Mouse (Mus musculus) brown adipose tissue, adult 24 weeks (tissue): ENCODE data around the gene Galt. TPM values are rescaled to one million over a fixed set of nuclear protein-coding genes. Genes with fewer than 3 reads are reported as not detected.
A peak's percentile ranks its signal among the peaks of the same experiment; 100 is the strongest.

Source experiments
- H3K27ac ChIP-seq: fragments of 200-500 bp; replicated peaks from 2 replicates; pipeline ENCODE4 v1.5.1; 2012; ENCODE audit warnings: low read depth, mild to moderate bottlenecking, low read length
- H3K4me1 ChIP-seq: fragments of 200-500 bp; 2 replicates; pipeline ENCODE4 v1.6.1; 2012; ENCODE audit warnings: low read length, mixed read lengths; ENCODE audit not compliant: control insufficient read depth, insufficient read depth, insufficient read length
- H3K4me3 ChIP-seq: fragments of 200-500 bp; 2 replicates; pipeline ENCODE4 v1.5.1; 2012; ENCODE audit warnings: low read depth, mild to moderate bottlenecking, low read length, moderate library complexity; ENCODE audit not compliant: insufficient read depth
- polyA plus RNA-seq: library from polyadenylated mRNA; stranded (reverse); fragments of >200 nt; gene quantifications from 2 replicates; pipeline ENCODE4 v1.2.4, GENCODE M21; 2012; ENCODE audit not compliant: missing spikeins, insufficient read depth, insufficient read length

Galt gene
- polyA plus RNA-seq = 30.4 and 38.3 TPM in 2 replicates

GRCm38 (mm10) chr4:41754797-41755337 is at the start of gene Galt:
Gene Galt, plus strand, starts transcription at chr4:41755228.
- H3K27ac ChIP-seq = peak within 1 kb of the TSS; percentile 90
- H3K4me1 ChIP-seq = peaks cover 3% of the 10 kb centered on the region; the same call in 1 of the 2 replicates
- H3K4me3 ChIP-seq = peak within 1 kb of the TSS; percentile 81

- Histone ChIP-seq H3K4me1 (no peaks in the 10 kb centered on the region), H3K4me3 (no peak overlapping the region), H3K27ac (no peak overlapping the region)
Measured at GRCm38 (mm10) chr4:41705922-41706754, 48.9 kb upstream of the Galt start.

- no peak overlapping the region for H3K27ac ChIP-seq
Measured at GRCm38 (mm10) chr4:41707011-41707535, 48.0 kb upstream of the Galt start.

GRCm38 (mm10) chr4:41708192-41708745 is 46.8 kb upstream of the Galt start:
- H3K4me1 ChIP-seq = peaks cover 4% of the 10 kb centered on the region
- H3K4me3 ChIP-seq = no peak overlapping the region
- no peak overlapping the region for H3K27ac ChIP-seq

More at GRCm38 (mm10) chr4:41707011-41707535, 48.0 kb upstream of the Galt start:
- Histone ChIP-seq H3K4me3 (no peak overlapping the region), H3K4me1 (no peaks in the 10 kb centered on the region; the same call in 1 of the 2 replicates)

- Histone ChIP-seq H3K27ac (no peak overlapping the region), H3K4me3 (no peak overlapping the region), H3K4me1 (peaks cover 4% of the 10 kb centered on the region)
Measured at GRCm38 (mm10) chr4:41710229-41710628, 44.8 kb upstream of the Galt start.

- H3K4me3 ChIP-seq = peak overlapping the region; percentile 96
- H3K4me1 ChIP-seq = peaks cover 4% of the 10 kb centered on the region
- H3K27ac ChIP-seq = no peak overlapping the region
Measured at GRCm38 (mm10) chr4:41711705-41712375, 43.2 kb upstream of the Galt start.

GRCm38 (mm10) chr4:41712421-41713196 is 42.4 kb upstream of the Galt start:
- H3K27ac ChIP-seq = peak overlapping the region; percentile 74; the same call in 1 of the 2 replicates
- H3K4me1 ChIP-seq = peaks cover 4% of the 10 kb centered on the region
- H3K4me3 ChIP-seq = peak overlapping the region; percentile 96

- Histone ChIP-seq H3K27ac (peak within 1 kb of the TSS; percentile 74), H3K4me1 (peaks cover 4% of the 10 kb centered on the region), H3K4me3 (peak within 1 kb of the TSS; percentile 96)
Measured at GRCm38 (mm10) chr4:41713197-41714067, 41.6 kb upstream of the Galt start, which contains the start of gene Rpp25l. Gene Rpp25l, minus strand, starts transcription at chr4:41713534.

- Histone ChIP-seq H3K4me1 (peaks cover 4% of the 10 kb centered on the region), H3K27ac (no peak overlapping the region), H3K4me3 (no peak overlapping the region)
Measured at GRCm38 (mm10) chr4:41714276-41714675, 40.8 kb upstream of the Galt start.

- peaks cover 4% of the 10 kb centered on the region for H3K4me1 ChIP-seq
- no peak overlapping the region for H3K4me3 ChIP-seq
- no peak overlapping the region for H3K27ac ChIP-seq
Measured at GRCm38 (mm10) chr4:41715082-41715481, 39.9 kb upstream of the Galt start.

GRCm38 (mm10) chr4:41715596-41715995 is 39.4 kb upstream of the Galt start:
- H3K27ac ChIP-seq = no peak overlapping the region
- H3K4me1 ChIP-seq = peaks cover 4% of the 10 kb centered on the region
- H3K4me3 ChIP-seq = no peak overlapping the region

- H3K4me3 ChIP-seq = no peak overlapping the region
- peaks cover 4% of the 10 kb centered on the region for H3K4me1 ChIP-seq
- H3K27ac ChIP-seq = no peak overlapping the region
Measured at GRCm38 (mm10) chr4:41716834-41717233, 38.2 kb upstream of the Galt start.

GRCm38 (mm10) chr4:41722918-41723351 is 32.1 kb upstream of the Galt start, which contains the start of gene Dctn3:
Gene Dctn3, minus strand, starts transcription at chr4:41723170.
- Histone ChIP-seq H3K4me1 (peaks cover 7% of the 10 kb centered on the region; the same call in 1 of the 2 replicates), H3K4me3 (peak within 1 kb of the TSS; percentile 94), H3K27ac (no peak within 1 kb of the TSS)
